Mouse (Mus musculus) olfactory bulb, adult 2 months (tissue): ENCODE measurements around the gene Eftud2.

Experiments
- CTCF ChIP-seq: fragments of 200-500 bp; IDR thresholded peaks from 2 replicates; pipeline ENCODE4 v1.5.1; 2012; ENCODE audit warnings: low read depth, mild to moderate bottlenecking, low read length, moderate library complexity; ENCODE audit not compliant: insufficient read depth
- POLR2A ChIP-seq: fragments of 200-500 bp; IDR thresholded peaks from 2 replicates; pipeline ENCODE4 v1.6.1; 2012; ENCODE audit warnings: mild to moderate bottlenecking, low read depth, low read length, moderate library complexity; ENCODE audit not compliant: insufficient read depth

DNA sequence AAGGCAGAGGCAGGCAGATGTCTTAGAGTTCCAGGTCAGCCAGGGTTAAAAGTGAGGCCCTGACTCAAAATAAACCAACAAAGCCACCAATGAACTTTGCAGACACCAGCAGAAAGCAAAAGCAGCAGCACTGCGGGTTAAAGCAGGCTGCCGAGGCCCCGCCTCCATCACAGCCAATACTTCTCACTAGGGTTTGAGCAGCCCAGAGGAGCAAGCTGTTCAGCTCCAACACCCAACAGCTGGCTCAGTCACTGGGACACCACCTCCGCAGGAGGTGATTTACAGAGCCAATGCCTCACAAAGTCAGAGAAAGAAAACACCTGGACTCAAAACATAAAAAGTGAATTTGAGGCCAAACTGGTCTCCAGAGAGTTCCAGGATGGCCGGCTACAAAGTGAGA is 77.3 kb downstream of the Eftud2 start:
- TF ChIP-seq CTCF (no peak), POLR2A (no peak)
